Mouse (Mus musculus): ENCODE results near the gene Prr19. TPM values are rescaled to one million over a fixed set of nuclear protein-coding genes. Genes with fewer than 3 reads are reported as not detected.
A peak's percentile ranks its signal among the peaks of the same experiment; 100 is the strongest.
"Not testable (repeated sequence)": the region's sequence is repeated elsewhere in the genome, so short reads cannot be mapped to it uniquely, and the experiment has no call there.

Gene Prr19
- polyA plus RNA-seq, 2 experiments = 0.04 TPM; not detected in 1

DNA sequence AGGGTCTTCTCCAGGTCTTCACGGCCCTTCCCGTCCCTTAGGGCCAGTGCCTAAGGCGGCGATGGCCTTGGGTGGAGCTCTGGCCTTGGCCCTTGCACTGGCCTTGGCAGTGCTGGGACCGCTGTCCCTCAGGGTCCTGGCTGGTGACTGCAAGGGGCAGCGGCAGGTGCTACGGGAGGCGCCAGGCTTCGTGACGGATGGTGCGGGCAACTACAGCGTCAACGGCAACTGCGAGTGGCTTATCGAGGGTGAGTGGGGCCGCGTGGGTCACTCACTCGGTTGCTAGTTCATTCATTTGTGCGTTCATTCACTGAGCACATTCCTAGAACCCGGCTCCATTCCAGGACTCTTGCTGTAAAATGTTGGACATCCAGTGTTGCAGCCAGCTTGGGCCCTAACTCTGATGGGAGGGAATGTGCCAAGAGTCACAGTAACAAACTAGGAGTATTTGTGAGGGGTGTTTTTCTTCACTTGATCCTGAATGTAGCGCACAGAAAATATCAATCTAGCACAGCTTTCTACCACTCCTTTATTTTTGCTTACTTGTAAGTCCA lies 16.3 kb downstream of the Prr19 start:
- Histone ChIP-seq H3K9ac (replicated peaks) (no peak overlapping the region; the same call in 1 of the 2 replicates), H3K27me3 (ENCODE audit: control insufficient read depth, insufficient read depth, low read length) (peaks cover 43% of the 10 kb centered on the region), H3K4me3 (ENCODE audit: insufficient read depth in 1 of 2, low read depth in 2 of 2, low read length in 2 of 2) (peak overlapping the region; percentile 56 to 65), H3K36me3 (replicated peaks; ENCODE audit: control insufficient read depth, insufficient read depth, low read depth) (no peaks in the 10 kb centered on the region), H3K4me1 (replicated peaks; ENCODE audit: control insufficient read depth in 2 of 2, insufficient read depth in 2 of 2, low read length in 1 of 2) (no peaks in the 10 kb centered on the region; a peak in 1 of 4 replicates), H3K27ac (no peak overlapping the region), H3K9me3 (ENCODE audit: control insufficient read depth, low read length) (no peaks in the 10 kb centered on the region), H3K4me2 (ENCODE audit: low read depth) (peak overlapping the region; percentile 92)
- ATAC-seq (ENCODE audit: insufficient read depth) = no peak
- 26% methylated on average over 21 of the region's 21 CpGs for WGBS (ENCODE audit: insufficient replicate concordance)
- DNase-seq (ENCODE audit: low read depth in 3 of 3, low spot score in 3 of 3) = no peak
- TF ChIP-seq CTCF (IDR thresholded peaks at IDR 0.05; ENCODE audit: low read depth) (no peak), EP300 (IDR thresholded peaks at IDR 0.05; ENCODE audit: low read depth) (no peak)

- Histone ChIP-seq H3K36me3 (replicated peaks; ENCODE audit: control insufficient read depth, insufficient read depth, low read depth) (no peaks in the 10 kb centered on the region), H3K9ac (replicated peaks) (no peak overlapping the region), H3K27ac (no peak overlapping the region), H3K4me2 (ENCODE audit: low read depth) (no peak overlapping the region), H3K4me3 (ENCODE audit: insufficient read depth in 1 of 2, low read depth in 2 of 2, low read length in 2 of 2) (no peak overlapping the region), H3K9me3 (ENCODE audit: control insufficient read depth, low read length) (no peaks in the 10 kb centered on the region), H3K4me1 (replicated peaks; ENCODE audit: control insufficient read depth in 2 of 2, insufficient read depth in 2 of 2, low read length in 1 of 2) (no peaks in the 10 kb centered on the region), H3K27me3 (ENCODE audit: control insufficient read depth, insufficient read depth, low read length) (no peaks in the 10 kb centered on the region; the same call in 1 of the 2 replicates)
- no peak for TF ChIP-seq CTCF (IDR thresholded peaks at IDR 0.05; ENCODE audit: low read depth)
- TF ChIP-seq EP300 (IDR thresholded peaks at IDR 0.05; ENCODE audit: low read depth) = no peak
- WGBS (ENCODE audit: insufficient replicate concordance) = 52% methylated on average over 6 of the region's 6 CpGs
- DNase-seq (ENCODE audit: low read depth in 3 of 3, low spot score in 3 of 3) (no peak), ATAC-seq (ENCODE audit: insufficient read depth) (no peak)
These were observed 20.9 kb downstream of the Prr19 start for GRCm38 (mm10) chr7:25322058-25322484.

DNA sequence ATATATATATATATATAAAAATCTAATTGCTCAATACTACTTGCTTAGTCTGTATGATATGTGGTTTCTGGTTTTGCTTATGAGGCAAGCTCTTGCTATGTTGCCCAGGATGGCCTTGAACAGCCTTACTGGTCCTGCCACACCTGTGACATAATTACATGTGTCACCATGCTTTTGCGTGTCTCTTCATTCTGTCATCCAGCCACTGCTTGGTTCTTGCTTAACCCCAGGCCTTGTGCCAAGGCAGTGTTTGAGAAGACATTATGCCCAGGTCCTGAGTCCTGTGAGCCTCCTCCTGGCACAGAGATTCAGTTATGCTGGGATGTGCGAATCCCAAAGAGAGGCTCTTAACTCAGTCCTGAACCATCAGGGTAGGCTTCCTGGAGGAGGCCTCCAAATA lies 22.0 kb downstream of the Prr19 start:
- no peaks in the 10 kb centered on the region for H3K36me3 ChIP-seq (replicated peaks; ENCODE audit: control insufficient read depth, insufficient read depth, low read depth)
- no peaks in the 10 kb centered on the region for H3K27me3 ChIP-seq (ENCODE audit: control insufficient read depth, insufficient read depth, low read length)
- ATAC-seq (ENCODE audit: insufficient read depth) (no peak), DNase-seq (ENCODE audit: low read depth in 3 of 3, low spot score in 3 of 3) (no peak)
- H3K9me3 ChIP-seq (ENCODE audit: control insufficient read depth, low read length) = no peaks in the 10 kb centered on the region
- H3K4me1 ChIP-seq (replicated peaks; ENCODE audit: control insufficient read depth in 2 of 2, insufficient read depth in 2 of 2, low read length in 1 of 2) = no peaks in the 10 kb centered on the region
- no peak for TF ChIP-seq CTCF (IDR thresholded peaks at IDR 0.05; ENCODE audit: low read depth)
- TF ChIP-seq EP300 (IDR thresholded peaks at IDR 0.05; ENCODE audit: low read depth) = no peak
- H3K9ac ChIP-seq (replicated peaks) = no peak overlapping the region
- no peak overlapping the region for H3K27ac ChIP-seq
- H3K4me3 ChIP-seq (ENCODE audit: insufficient read depth in 1 of 2, low read depth in 2 of 2, low read length in 2 of 2) = no peak overlapping the region
- H3K4me2 ChIP-seq (ENCODE audit: low read depth) = no peak overlapping the region
- 74% methylated on average over 2 of the region's 2 CpGs for WGBS (ENCODE audit: insufficient replicate concordance)

GRCm38 (mm10) chr7:25325431-25325830 lies 24.2 kb downstream of the Prr19 start:
- H3K27ac ChIP-seq; ATAC-seq (ENCODE audit: insufficient read depth); H3K4me1 ChIP-seq (replicated peaks; ENCODE audit: control insufficient read depth in 2 of 2, insufficient read depth in 2 of 2, low read length in 1 of 2); H3K4me3 ChIP-seq (ENCODE audit: insufficient read depth in 1 of 2, low read depth in 2 of 2, low read length in 2 of 2); H3K36me3 ChIP-seq (replicated peaks; ENCODE audit: control insufficient read depth, insufficient read depth, low read depth); H3K27me3 ChIP-seq (ENCODE audit: control insufficient read depth, insufficient read depth, low read length); H3K4me2 ChIP-seq (ENCODE audit: low read depth); H3K9me3 ChIP-seq (ENCODE audit: control insufficient read depth, low read length); H3K9ac ChIP-seq (replicated peaks); DNase-seq (ENCODE audit: low read depth in 3 of 3, low spot score in 3 of 3): not testable (repeated sequence)
- WGBS (ENCODE audit: insufficient replicate concordance) = 45% methylated on average over 6 of the region's 6 CpGs

GRCm38 (mm10) chr7:25326233-25326632 lies 25.0 kb downstream of the Prr19 start:
- Histone ChIP-seq H3K4me1 (replicated peaks; ENCODE audit: control insufficient read depth in 2 of 2, insufficient read depth in 2 of 2, low read length in 1 of 2) (no peaks in the 10 kb centered on the region), H3K27ac (no peak overlapping the region), H3K4me2 (ENCODE audit: low read depth) (no peak overlapping the region), H3K4me3 (ENCODE audit: insufficient read depth in 1 of 2, low read depth in 2 of 2, low read length in 2 of 2) (no peak overlapping the region), H3K27me3 (ENCODE audit: control insufficient read depth, insufficient read depth, low read length) (no peaks in the 10 kb centered on the region), H3K9me3 (ENCODE audit: control insufficient read depth, low read length) (no peaks in the 10 kb centered on the region), H3K36me3 (replicated peaks; ENCODE audit: control insufficient read depth, insufficient read depth, low read depth) (no peaks in the 10 kb centered on the region), H3K9ac (replicated peaks) (no peak overlapping the region)
- WGBS (ENCODE audit: insufficient replicate concordance) = 57% methylated on average over 8 of the region's 8 CpGs
- TF ChIP-seq CTCF (IDR thresholded peaks at IDR 0.05; ENCODE audit: low read depth) (no peak), EP300 (IDR thresholded peaks at IDR 0.05; ENCODE audit: low read depth) (no peak)
- DNase-seq (ENCODE audit: low read depth in 3 of 3, low spot score in 3 of 3) (no peak), ATAC-seq (ENCODE audit: insufficient read depth) (no peak)
